Mouse (Mus musculus): ENCODE measurements around the gene Gm42669. TPM values are rescaled to one million over a fixed set of nuclear protein-coding genes. Genes with fewer than 3 reads are reported as not detected.

The Gm42669 gene
- polyA plus RNA-seq (2012; fragmentation: generic; extraction: Trizol) = 0.04 TPM
- long read RNA-seq, experiment 1 = 0 reads
- long read RNA-seq, experiment 2 = 0 reads

GRCm38 (mm10) chr5:107507321-107507720 is at the start of gene Gm42669:
TSS of gene Gm42669 (plus strand) at chr5:107507621.
- H3K36me3 ChIP-seq (ENCODE audit: control insufficient read depth, insufficient read depth) = no peaks in the 10 kb centered on the region
- no peak for TF ChIP-seq MYOD1 (IDR thresholded peaks at IDR 0.05; ENCODE audit: control insufficient read depth, insufficient read length, low read depth)
- no peak for TF ChIP-seq FOSL1 (IDR thresholded peaks at IDR 0.05; ENCODE audit: insufficient read depth, low read length, poor library complexity, severe bottlenecking)
- no peak for TF ChIP-seq MYOG (IDR thresholded peaks at IDR 0.05; ENCODE audit: control insufficient read depth, extremely low read depth, insufficient read length)
- TF ChIP-seq USF1 (IDR thresholded peaks at IDR 0.05; ENCODE audit: low read depth) = no peak
- no peak for TF ChIP-seq CEBPB (IDR thresholded peaks at IDR 0.05; ENCODE audit: low read depth)
- no peak for TF ChIP-seq MAX (IDR thresholded peaks at IDR 0.05)
- TF ChIP-seq CTCF (IDR thresholded peaks at IDR 0.05; ENCODE audit: control insufficient read depth, insufficient read depth, insufficient read length) = no peak
- no peaks in the 10 kb centered on the region for H3K79me2 ChIP-seq (ENCODE audit: control insufficient read depth, insufficient read depth)
- no peak within 1 kb of the TSS for H3K4me3 ChIP-seq (ENCODE audit: insufficient read depth, poor library complexity, severe bottlenecking)
- H3K27me3 ChIP-seq (ENCODE audit: control insufficient read depth, insufficient read depth, insufficient read length) = no peaks in the 10 kb centered on the region
- H3ac ChIP-seq (ENCODE audit: control insufficient read depth, insufficient read length, low read depth) = no peak within 1 kb of the TSS
- H3K79me3 ChIP-seq (ENCODE audit: low read depth) = no peaks in the 10 kb centered on the region

GRCm38 (mm10) chr5:107462147-107463076 is 45.0 kb upstream of the Gm42669 start:
- no peaks in the 10 kb centered on the region for H3K27me3 ChIP-seq (ENCODE audit: control insufficient read depth, insufficient read depth, insufficient read length)
- TF ChIP-seq MYOD1 (IDR thresholded peaks at IDR 0.05; ENCODE audit: control insufficient read depth, insufficient read length, low read depth) = no peak
- TF ChIP-seq FOSL1 (IDR thresholded peaks at IDR 0.05; ENCODE audit: insufficient read depth, low read length, poor library complexity, severe bottlenecking) = no peak
- TF ChIP-seq USF1 (IDR thresholded peaks at IDR 0.05; ENCODE audit: low read depth) = no peak
- TF ChIP-seq CTCF (IDR thresholded peaks at IDR 0.05; ENCODE audit: control insufficient read depth, insufficient read depth, insufficient read length) = no peak
- no peak for TF ChIP-seq MYOG (IDR thresholded peaks at IDR 0.05; ENCODE audit: control insufficient read depth, extremely low read depth, insufficient read length)
- H3K36me3 ChIP-seq (ENCODE audit: control insufficient read depth, insufficient read depth) = no peaks in the 10 kb centered on the region
- H3K4me3 ChIP-seq (ENCODE audit: insufficient read depth, poor library complexity, severe bottlenecking) = no peak overlapping the region
- H3K79me3 ChIP-seq (ENCODE audit: low read depth) = no peaks in the 10 kb centered on the region
- no peak overlapping the region for H3ac ChIP-seq (ENCODE audit: control insufficient read depth, insufficient read length, low read depth)
- no peaks in the 10 kb centered on the region for H3K79me2 ChIP-seq (ENCODE audit: control insufficient read depth, insufficient read depth)

- H3K79me2 ChIP-seq (ENCODE audit: control insufficient read depth, insufficient read depth) = no peaks in the 10 kb centered on the region
- no peaks in the 10 kb centered on the region for H3K36me3 ChIP-seq (ENCODE audit: control insufficient read depth, insufficient read depth)
- no peaks in the 10 kb centered on the region for H3K79me3 ChIP-seq (ENCODE audit: low read depth)
- TF ChIP-seq MYOG (IDR thresholded peaks at IDR 0.05; ENCODE audit: control insufficient read depth, extremely low read depth, insufficient read length) (no peak), MAX (IDR thresholded peaks at IDR 0.05) (no peak), CEBPB (IDR thresholded peaks at IDR 0.05; ENCODE audit: low read depth) (no peak), MYOD1 (IDR thresholded peaks at IDR 0.05; ENCODE audit: control insufficient read depth, insufficient read length, low read depth) (no peak), USF1 (IDR thresholded peaks at IDR 0.05; ENCODE audit: low read depth) (no peak), CTCF (IDR thresholded peaks at IDR 0.05; ENCODE audit: control insufficient read depth, insufficient read depth, insufficient read length) (no peak), FOSL1 (IDR thresholded peaks at IDR 0.05; ENCODE audit: insufficient read depth, low read length, poor library complexity, severe bottlenecking) (no peak)
- H3K27me3 ChIP-seq (ENCODE audit: control insufficient read depth, insufficient read depth, insufficient read length) = no peaks in the 10 kb centered on the region
- no peak overlapping the region for H3ac ChIP-seq (ENCODE audit: control insufficient read depth, insufficient read length, low read depth)
- no peak overlapping the region for H3K4me3 ChIP-seq (ENCODE audit: insufficient read depth, poor library complexity, severe bottlenecking)
These were observed 40.9 kb upstream of the Gm42669 start for GRCm38 (mm10) chr5:107466501-107466900.

GRCm38 (mm10) chr5:107467098-107467497 is 40.3 kb upstream of the Gm42669 start:
- Histone ChIP-seq H3K36me3 (ENCODE audit: control insufficient read depth, insufficient read depth) (no peaks in the 10 kb centered on the region), H3ac (ENCODE audit: control insufficient read depth, insufficient read length, low read depth) (no peak overlapping the region), H3K4me3 (ENCODE audit: insufficient read depth, poor library complexity, severe bottlenecking) (no peak overlapping the region), H3K79me2 (ENCODE audit: control insufficient read depth, insufficient read depth) (no peaks in the 10 kb centered on the region), H3K27me3 (ENCODE audit: control insufficient read depth, insufficient read depth, insufficient read length) (no peaks in the 10 kb centered on the region), H3K79me3 (ENCODE audit: low read depth) (no peaks in the 10 kb centered on the region)
- TF ChIP-seq FOSL1 (IDR thresholded peaks at IDR 0.05; ENCODE audit: insufficient read depth, low read length, poor library complexity, severe bottlenecking) (no peak), MYOG (IDR thresholded peaks at IDR 0.05; ENCODE audit: control insufficient read depth, extremely low read depth, insufficient read length) (no peak), USF1 (IDR thresholded peaks at IDR 0.05; ENCODE audit: low read depth) (no peak), CEBPB (IDR thresholded peaks at IDR 0.05; ENCODE audit: low read depth) (peak; percentile 39), CTCF (IDR thresholded peaks at IDR 0.05; ENCODE audit: control insufficient read depth, insufficient read depth, insufficient read length) (no peak)

GRCm38 (mm10) chr5:107470600-107471329 is 36.7 kb upstream of the Gm42669 start:
- TF ChIP-seq FOSL1 (IDR thresholded peaks at IDR 0.05; ENCODE audit: insufficient read depth, low read length, poor library complexity, severe bottlenecking) (no peak), CTCF (IDR thresholded peaks at IDR 0.05; ENCODE audit: control insufficient read depth, insufficient read depth, insufficient read length) (no peak), MYOD1 (IDR thresholded peaks at IDR 0.05; ENCODE audit: control insufficient read depth, insufficient read length, low read depth) (no peak), CEBPB (IDR thresholded peaks at IDR 0.05; ENCODE audit: low read depth) (no peak), USF1 (IDR thresholded peaks at IDR 0.05; ENCODE audit: low read depth) (no peak), MYOG (IDR thresholded peaks at IDR 0.05; ENCODE audit: control insufficient read depth, extremely low read depth, insufficient read length) (no peak), MAX (IDR thresholded peaks at IDR 0.05) (no peak)
- H3ac ChIP-seq (ENCODE audit: control insufficient read depth, insufficient read length, low read depth) = no peak overlapping the region
- no peaks in the 10 kb centered on the region for H3K36me3 ChIP-seq (ENCODE audit: control insufficient read depth, insufficient read depth)
- H3K27me3 ChIP-seq (ENCODE audit: control insufficient read depth, insufficient read depth, insufficient read length) = no peaks in the 10 kb centered on the region
- H3K79me3 ChIP-seq (ENCODE audit: low read depth) = no peaks in the 10 kb centered on the region
- no peak overlapping the region for H3K4me3 ChIP-seq (ENCODE audit: insufficient read depth, poor library complexity, severe bottlenecking)
- H3K79me2 ChIP-seq (ENCODE audit: control insufficient read depth, insufficient read depth) = no peaks in the 10 kb centered on the region

All from C2C12 (cell line).